Mouse (Mus musculus) kidney, adult 2 months (tissue): ENCODE measurements around the gene Ptx4. TPM values are rescaled to one million over a fixed set of nuclear protein-coding genes. Genes with fewer than 3 reads are reported as not detected.

Source experiments
- DNase-seq: peaks from one replicate; pipeline ENCODE4 v3.0.0; 2021
- H3K27ac ChIP-seq: fragments of 200-500 bp; 2 replicates; pipeline ENCODE4 v1.5.1; 2012; ENCODE audit warnings: low read depth, low read length, control low read depth, inconsistent platforms; ENCODE audit not compliant: insufficient read depth
- H3K27me3 ChIP-seq: fragments of 200-500 bp; replicated peaks from 2 replicates; pipeline ENCODE4 v1.6.1; 2012; ENCODE audit warnings: mild to moderate bottlenecking, moderate library complexity, low read length, inconsistent platforms; ENCODE audit not compliant: control insufficient read depth, insufficient read depth
- H3K36me3 ChIP-seq: fragments of 200-500 bp; 2 replicates; pipeline ENCODE4 v1.6.1; 2012; ENCODE audit warnings: mild to moderate bottlenecking, moderate library complexity, low read length, inconsistent platforms; ENCODE audit not compliant: control insufficient read depth, insufficient read depth
- H3K4me1 ChIP-seq: fragments of 200-500 bp; 2 replicates; pipeline ENCODE4 v1.6.1; 2011; ENCODE audit warnings: low read length; ENCODE audit not compliant: control insufficient read depth, insufficient read depth
- H3K4me3 ChIP-seq: fragments of 200-500 bp; 2 replicates; pipeline ENCODE4 v1.5.1; 2011; ENCODE audit warnings: mild to moderate bottlenecking, low read depth, low read length, control low read depth; ENCODE audit not compliant: insufficient read depth
- CTCF ChIP-seq: fragments of 200-500 bp; conservative IDR thresholded peaks from 2 replicates; pipeline ENCODE4 v1.5.1; 2011; ENCODE audit warnings: low read depth, mild to moderate bottlenecking, control low read depth, low read length, moderate library complexity, mixed read lengths; ENCODE audit not compliant: insufficient read depth, insufficient read length
- POLR2A ChIP-seq: fragments of 200-500 bp; IDR thresholded peaks from one replicate; pipeline ENCODE4 v1.6.1; 2011; ENCODE audit warnings: low read depth, low read length, control low read depth
- WGBS: fragments of 180-500 bp; shearing (Covaris S2); methylation state at CpG from one replicate; pipeline ENCODE4 v1.1.7; 2018; 5-methylcytosine and 5-hydroxymethylcytosine counted together
- polyA plus RNA-seq: library from polyadenylated mRNA; depleted of rRNA; stranded (reverse); fragments of >200 nt; gene quantifications from 2 replicates; pipeline ENCODE4 v1.2.3, GENCODE M21; 2012

Gene Ptx4
- polyA plus RNA-seq, 1 experiment: not detected

GRCm38 (mm10) chr17:25083444-25083931, 37.1 kb upstream of the Ptx4 start, which contains the start of gene Tmem204:
TSS of gene Tmem204 (minus strand) at chr17:25083591.
- peak within 1 kb of the TSS; percentile 95 for H3K27ac ChIP-seq
- peak; percentile 89 for DNase-seq
- TF ChIP-seq POLR2A: no peak
- TF ChIP-seq CTCF: peak; percentile 62
- 31% methylated on average over 7 of the region's 7 CpGs for WGBS
- H3K36me3 ChIP-seq: no peaks in the 10 kb centered on the region
- no peaks in the 10 kb centered on the region for H3K27me3 ChIP-seq
- peak within 1 kb of the TSS; percentile 27; the same call in 1 of the 2 replicates for H3K4me3 ChIP-seq
- 0 out of 2 replicates have a peak, but pooled peaks cover 3% of the 10 kb centered on the region for H3K4me1 ChIP-seq

DNA sequence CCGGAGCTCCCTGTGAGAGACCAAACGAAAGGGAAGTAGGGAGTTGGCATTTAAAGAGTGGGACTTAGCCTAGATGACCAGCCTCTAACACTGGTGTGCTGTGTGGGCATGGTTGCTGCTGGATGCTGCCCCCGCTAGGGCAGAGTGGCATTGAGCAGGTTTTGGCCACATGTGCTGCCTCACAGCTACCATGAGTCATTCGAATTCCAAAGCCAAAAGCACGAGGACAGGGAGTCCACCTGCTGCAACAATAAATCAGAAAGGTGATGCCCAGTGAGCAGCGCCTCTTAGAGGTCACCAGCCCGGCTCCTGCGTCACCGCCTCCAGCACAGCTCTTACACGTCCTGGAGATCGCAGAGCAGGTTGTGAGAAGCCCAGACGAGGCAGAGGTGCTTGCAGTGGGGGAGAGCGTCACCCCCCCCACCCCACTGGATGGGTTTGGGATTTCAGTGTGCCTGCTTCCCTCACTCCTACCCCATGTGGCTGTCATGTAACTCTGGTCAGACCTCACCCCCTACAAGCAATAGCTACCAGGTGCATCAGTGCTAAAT, 35.6 kb upstream of the Ptx4 start:
- Histone ChIP-seq H3K4me3 (no peak overlapping the region), H3K27ac (no peak overlapping the region)

GRCm38 (mm10) chr17:25086724-25087123, 33.8 kb upstream of the Ptx4 start:
- no peak overlapping the region for H3K27ac ChIP-seq
- 96% methylated on average over 7 of the region's 7 CpGs for WGBS
- DNase-seq: no peak

More for the DNA sequence above, 35.6 kb upstream of the Ptx4 start:
- Histone ChIP-seq H3K27me3 (no peaks in the 10 kb centered on the region), H3K4me1 (0 out of 2 replicates have a peak, but pooled peaks cover 3% of the 10 kb centered on the region), H3K36me3 (no peaks in the 10 kb centered on the region)
- TF ChIP-seq POLR2A (no peak), CTCF (no peak)
- DNase-seq: no peak
- 68% methylated on average over 13 of the region's 13 CpGs for WGBS

DNA sequence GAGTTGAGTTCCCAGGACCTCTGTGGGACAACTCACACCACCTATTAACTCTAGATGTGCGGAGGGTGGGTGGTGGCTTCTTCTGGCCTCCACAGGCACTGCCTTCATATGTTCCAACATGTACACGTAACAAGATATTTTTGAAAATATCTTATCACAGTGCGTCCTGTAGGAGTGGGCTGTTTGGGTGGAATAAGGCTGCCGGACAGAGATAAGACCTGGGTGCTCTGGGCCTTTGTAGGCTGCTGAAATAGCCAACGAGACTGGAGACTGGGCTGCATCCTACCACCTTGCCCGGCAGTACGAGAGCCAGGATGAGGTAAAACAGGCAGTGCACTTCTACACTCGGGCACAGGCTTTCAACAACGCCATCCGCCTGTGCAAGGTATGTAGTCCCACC, 31.4 kb upstream of the Ptx4 start:
- DNase-seq: no peak
- Histone ChIP-seq H3K4me1 (0 out of 2 replicates have a peak, but pooled peaks cover 3% of the 10 kb centered on the region), H3K27me3 (no peaks in the 10 kb centered on the region), H3K36me3 (no peaks in the 10 kb centered on the region), H3K27ac (no peak overlapping the region), H3K4me3 (no peak overlapping the region)
- WGBS: 93% methylated on average over 10 of the region's 10 CpGs
- TF ChIP-seq POLR2A: no peak
- no peak for TF ChIP-seq CTCF

More at GRCm38 (mm10) chr17:25086724-25087123, 33.8 kb upstream of the Ptx4 start:
- Histone ChIP-seq H3K36me3 (no peaks in the 10 kb centered on the region), H3K4me3 (no peak overlapping the region), H3K27me3 (no peaks in the 10 kb centered on the region), H3K4me1 (0 out of 2 replicates have a peak, but pooled peaks cover 3% of the 10 kb centered on the region)
- TF ChIP-seq CTCF: no peak
- no peak for TF ChIP-seq POLR2A

DNA sequence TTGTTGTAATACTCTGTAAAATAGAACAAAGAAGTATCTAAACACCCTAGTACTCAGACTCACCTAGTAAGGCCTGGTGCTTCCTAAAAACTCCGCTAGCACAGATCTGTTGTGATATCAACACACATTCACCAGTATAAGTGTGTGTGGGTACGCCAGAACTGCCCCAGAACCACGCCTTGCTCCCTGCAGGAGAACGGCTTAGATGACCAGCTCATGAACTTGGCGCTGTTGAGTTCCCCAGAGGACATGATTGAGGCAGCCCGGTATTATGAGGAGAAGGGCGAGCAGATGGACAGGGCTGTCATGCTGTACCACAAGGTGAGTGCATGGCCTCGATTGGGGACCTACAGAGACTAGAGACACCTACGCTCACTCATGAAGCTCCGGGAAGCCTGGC, 30.1 kb upstream of the Ptx4 start:
- 95% methylated on average over 10 of the region's 10 CpGs for WGBS
- Histone ChIP-seq H3K4me3 (no peak overlapping the region), H3K36me3 (no peaks in the 10 kb centered on the region), H3K27ac (no peak overlapping the region), H3K27me3 (no peaks in the 10 kb centered on the region), H3K4me1 (no peaks in the 10 kb centered on the region)
- DNase-seq: no peak
- TF ChIP-seq CTCF (no peak), POLR2A (no peak)

GRCm38 (mm10) chr17:25096221-25096620, 24.3 kb upstream of the Ptx4 start:
- peak; percentile 88 for DNase-seq
- WGBS: 27% methylated on average over 2 of the region's 2 CpGs
- Histone ChIP-seq H3K27ac (no peak overlapping the region), H3K4me3 (no peak overlapping the region), H3K4me1 (no peaks in the 10 kb centered on the region), H3K27me3 (no peaks in the 10 kb centered on the region), H3K36me3 (no peaks in the 10 kb centered on the region)
- TF ChIP-seq POLR2A (no peak), CTCF (no peak)

GRCm38 (mm10) chr17:25100052-25100451, 20.5 kb upstream of the Ptx4 start:
- H3K36me3 ChIP-seq: no peaks in the 10 kb centered on the region
- 74% methylated on average over 6 of the region's 6 CpGs for WGBS
- H3K27me3 ChIP-seq: no peaks in the 10 kb centered on the region
- H3K4me3 ChIP-seq: no peak overlapping the region
- no peak for TF ChIP-seq POLR2A
- no peak for TF ChIP-seq CTCF
- peak; percentile 65 for DNase-seq
- no peaks in the 10 kb centered on the region for H3K4me1 ChIP-seq
- H3K27ac ChIP-seq: no peak overlapping the region
